Mouse (Mus musculus) spleen, postnatal 36 days (tissue): ENCODE results near the gene Rasgef1b.

Source experiments
- DNase-seq, 2 experiments: peaks; one replicate each; pipeline ENCODE4 v3.0.0; 2022; ENCODE audit warnings: low spot score in 2 of 2, mixed read lengths in 1 of 2

Rasgef1b gene

GRCm38 (mm10) chr5:99495354-99496156 lies 233.3 kb downstream of the Rasgef1b start:
- peak; percentile 55 to 56 for DNase-seq

GRCm38 (mm10) chr5:99493861-99494260 lies 235.0 kb downstream of the Rasgef1b start:
- DNase-seq: no peak

GRCm38 (mm10) chr5:99493017-99493416 lies 235.8 kb downstream of the Rasgef1b start:
- DNase-seq: no peak

GRCm38 (mm10) chr5:99488479-99489158 lies 240.2 kb downstream of the Rasgef1b start:
- no peak for DNase-seq

- no peak for DNase-seq
Measured at GRCm38 (mm10) chr5:99487009-99487858, 241.6 kb downstream of the Rasgef1b start.

- no peak for DNase-seq
Measured at GRCm38 (mm10) chr5:99483162-99483561, 245.7 kb downstream of the Rasgef1b start.

- no peak for DNase-seq
Measured at GRCm38 (mm10) chr5:99482524-99482923, 246.3 kb downstream of the Rasgef1b start.

- DNase-seq: no peak
Measured at GRCm38 (mm10) chr5:99482016-99482415, 246.8 kb downstream of the Rasgef1b start.

GRCm38 (mm10) chr5:99480078-99481031 lies 248.5 kb downstream of the Rasgef1b start:
- DNase-seq: no peak

- DNase-seq: peak; percentile 10 to 33
Measured at GRCm38 (mm10) chr5:99479263-99480077, 249.4 kb downstream of the Rasgef1b start.

GRCm38 (mm10) chr5:99478716-99479115 lies 250.1 kb downstream of the Rasgef1b start:
- peak; percentile 12 to 34 for DNase-seq

- no peak for DNase-seq
Measured at GRCm38 (mm10) chr5:99477420-99477815, 251.4 kb downstream of the Rasgef1b start.

GRCm38 (mm10) chr5:99476640-99477419 lies 252.0 kb downstream of the Rasgef1b start:
- DNase-seq: no peak

- peak; percentile 54 to 62 for DNase-seq
Measured at GRCm38 (mm10) chr5:99472607-99473335, 256.1 kb downstream of the Rasgef1b start.

GRCm38 (mm10) chr5:99471790-99472189 lies 257.1 kb downstream of the Rasgef1b start:
- no peak for DNase-seq

- DNase-seq: no peak
Measured at GRCm38 (mm10) chr5:99470613-99471012, 258.3 kb downstream of the Rasgef1b start.

- DNase-seq: no peak
Measured at GRCm38 (mm10) chr5:99459007-99459406, 269.9 kb downstream of the Rasgef1b start.

GRCm38 (mm10) chr5:99457291-99457690 lies 271.6 kb downstream of the Rasgef1b start:
- DNase-seq: no peak

GRCm38 (mm10) chr5:99451939-99452338 lies 276.9 kb downstream of the Rasgef1b start:
- peak; percentile 48 to 55 for DNase-seq
